Mouse (Mus musculus) CD8-positive naive resting alpha-beta T cell, adult 2 months (primary cell): ENCODE measurements around the gene Col20a1.

Source experiments
- DNase-seq, 2 experiments: peaks; one replicate each; pipeline ENCODE4 v3.0.0; 2022; ENCODE audit warnings: low read depth in 2 of 2, low spot score in 2 of 2

Gene Col20a1

DNA sequence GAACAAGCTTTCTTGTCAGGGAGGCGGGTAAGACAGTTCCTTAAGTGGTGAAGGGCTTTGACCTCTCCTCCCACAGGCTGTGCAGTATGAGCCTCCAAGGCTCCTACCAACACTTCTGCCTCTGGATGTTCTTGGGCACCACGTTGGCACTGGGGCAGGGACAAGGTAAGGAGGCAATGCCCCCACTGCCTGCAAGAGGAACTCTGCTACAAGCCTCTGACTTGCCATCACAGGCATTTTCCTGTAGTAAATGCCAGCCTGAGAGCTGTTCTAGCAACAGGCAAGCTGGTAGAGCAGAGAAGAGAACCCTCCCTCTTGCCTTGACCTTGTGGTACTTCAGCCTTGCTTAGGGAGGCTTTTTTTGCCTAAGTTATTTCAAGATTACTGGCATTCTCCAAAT, at the start of gene Col20a1:
Gene Col20a1 (plus strand): TSS at position 87 of the 400 bp plus-strand sequence.
- no peak for DNase-seq

DNA sequence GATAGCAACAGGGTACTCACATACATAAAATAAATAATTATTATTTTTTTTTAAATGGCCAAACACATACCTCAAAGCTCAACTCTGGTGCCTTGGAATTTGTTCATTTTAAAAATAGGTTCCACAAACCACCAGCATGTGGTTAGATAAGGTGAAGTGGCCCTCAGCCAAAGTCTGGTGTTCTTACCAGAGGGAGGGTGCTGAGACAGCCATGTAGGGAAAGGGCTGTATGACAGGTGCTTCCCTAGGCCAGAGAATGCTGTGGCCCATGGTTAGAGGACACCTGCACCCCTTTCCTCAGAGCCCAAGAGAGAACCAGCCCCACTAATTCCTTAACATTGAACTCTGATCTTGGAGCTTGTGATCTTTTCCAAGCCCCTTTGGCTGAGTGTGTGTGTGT, 46.1 kb upstream of the Col20a1 start:
- no peak for DNase-seq

DNA sequence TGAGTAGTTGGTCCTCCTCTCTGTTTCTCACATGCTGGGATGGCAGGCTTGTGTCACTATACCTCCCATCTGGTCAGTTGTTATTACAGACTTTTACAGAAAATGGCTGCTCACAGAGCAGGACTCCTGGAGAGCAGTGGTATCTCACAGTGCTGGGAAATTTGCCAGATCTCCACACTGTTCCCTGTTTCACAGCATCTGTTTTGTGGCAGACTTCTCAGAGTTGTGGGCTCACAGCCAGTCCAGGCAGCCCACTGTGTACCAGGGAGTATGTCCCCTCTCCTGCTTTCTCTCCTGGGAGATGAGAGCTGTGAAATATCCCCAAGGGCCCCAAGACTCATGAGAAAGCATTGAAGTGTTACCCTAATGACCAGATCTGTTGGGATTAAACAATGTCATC, 44.5 kb upstream of the Col20a1 start:
- no peak for DNase-seq

DNA sequence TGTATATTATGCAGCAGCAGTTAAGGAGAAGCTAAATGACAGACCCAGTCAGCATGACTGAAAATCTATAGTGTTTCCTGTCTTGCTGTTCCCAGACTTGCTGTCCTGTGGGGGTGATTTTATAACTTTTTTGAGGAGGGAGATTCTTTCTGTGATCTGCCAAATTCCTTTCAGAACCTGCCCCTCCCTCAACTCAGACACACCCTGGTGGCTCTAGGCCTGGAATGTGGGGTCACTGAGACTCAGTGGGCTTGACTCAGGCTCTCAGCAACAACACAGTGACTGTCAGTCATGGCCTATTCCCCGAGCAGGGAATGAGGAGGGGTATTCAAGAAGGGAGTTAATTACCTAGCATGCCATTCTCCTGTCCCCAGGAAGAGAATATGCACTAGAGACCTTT, 36.4 kb upstream of the Col20a1 start:
- no peak for DNase-seq

DNA sequence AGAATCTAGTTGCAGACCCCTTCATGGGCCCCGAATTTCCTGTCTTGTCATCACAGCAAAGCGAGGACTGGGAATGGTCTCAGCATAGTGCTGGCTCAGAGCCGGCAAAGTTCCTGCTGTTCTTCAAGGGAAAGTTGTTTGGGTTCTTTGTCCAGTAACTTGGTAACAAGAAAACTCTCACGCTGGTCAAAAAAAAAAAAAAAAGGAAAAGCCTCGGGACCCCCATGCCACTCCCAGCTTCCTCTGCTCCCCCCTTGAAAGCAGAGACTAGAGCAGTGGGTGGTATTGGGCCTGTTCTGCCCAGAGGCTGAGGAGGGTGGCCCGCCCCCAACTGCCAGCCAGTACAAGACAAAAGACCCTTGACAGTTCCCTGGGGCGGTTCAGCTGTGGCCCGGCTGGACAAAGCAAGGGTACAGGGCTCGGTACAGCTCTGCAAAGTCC, 33.6 kb upstream of the Col20a1 start:
- DNase-seq, result no peak

DNA sequence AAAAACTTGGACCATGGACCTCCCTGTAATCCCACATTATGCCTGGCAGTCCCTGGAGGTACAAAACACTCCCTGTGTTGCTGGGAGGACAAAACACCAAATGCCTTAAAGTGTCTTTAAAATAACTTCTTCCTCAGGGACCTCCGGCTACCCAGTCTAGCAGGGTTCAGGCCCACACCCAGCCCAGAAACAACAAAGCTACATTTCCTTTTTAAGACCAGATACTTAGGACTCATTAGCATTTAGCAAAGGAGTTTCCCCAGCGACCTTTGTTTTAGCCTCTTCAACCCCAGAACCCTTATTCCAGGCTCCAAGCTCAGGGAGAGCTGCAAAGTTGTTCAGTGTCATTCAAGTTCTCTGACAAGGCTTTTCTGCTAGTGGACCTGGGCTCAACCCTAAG, 32.7 kb upstream of the Col20a1 start:
- DNase-seq, result no peak

DNA sequence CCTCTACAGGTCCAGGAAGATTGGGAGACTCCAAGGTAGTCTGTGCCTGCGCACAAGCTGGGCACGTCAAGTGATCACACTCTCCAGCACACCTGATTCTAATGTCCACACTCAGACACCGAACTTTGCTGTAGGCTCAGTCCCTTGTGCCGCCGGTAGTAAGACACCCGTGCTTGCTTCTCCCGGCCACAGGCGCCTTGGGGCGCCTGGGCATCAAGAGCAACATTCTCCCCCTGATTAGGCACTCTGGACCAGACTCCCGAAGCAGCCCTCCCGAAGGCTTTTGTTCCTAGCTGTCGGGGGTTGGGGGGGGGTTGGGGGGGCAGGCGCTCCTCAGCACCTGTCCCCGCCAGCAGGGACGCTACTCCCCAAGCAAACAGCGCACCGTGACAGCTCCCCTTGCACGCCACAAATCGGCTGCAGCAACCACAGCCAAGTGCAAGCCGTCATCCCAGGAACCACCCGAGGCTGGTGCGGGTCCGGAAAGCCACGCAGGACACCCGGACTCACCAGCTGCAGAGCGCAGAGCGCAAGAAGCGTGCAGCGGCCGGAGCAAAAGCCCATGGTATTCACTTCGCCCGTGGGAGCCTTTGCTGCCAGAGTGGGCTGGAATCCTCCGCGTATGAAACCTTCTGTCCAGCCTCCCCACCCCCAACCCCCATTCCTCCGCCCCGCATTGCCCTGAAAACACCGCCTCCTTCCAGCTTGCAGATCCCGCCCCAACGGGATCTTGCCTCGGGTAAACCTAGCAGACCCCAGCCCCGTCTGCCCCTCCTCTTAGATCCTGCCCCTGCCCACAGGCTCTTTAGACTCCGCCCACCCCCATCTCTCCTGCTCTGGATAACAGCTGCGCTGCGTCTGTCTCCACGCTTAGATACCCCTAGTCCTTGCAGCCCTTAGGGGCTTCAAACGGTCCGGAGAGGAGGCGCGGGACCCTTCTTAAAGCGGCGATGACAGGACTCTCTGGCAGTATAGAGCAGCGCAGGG, 32.0 kb upstream of the Col20a1 start, which contains the start of gene Nkain4:
Gene Nkain4 (minus strand): TSS at position 639 of the 987 bp plus-strand sequence.
- no peak for DNase-seq

DNA sequence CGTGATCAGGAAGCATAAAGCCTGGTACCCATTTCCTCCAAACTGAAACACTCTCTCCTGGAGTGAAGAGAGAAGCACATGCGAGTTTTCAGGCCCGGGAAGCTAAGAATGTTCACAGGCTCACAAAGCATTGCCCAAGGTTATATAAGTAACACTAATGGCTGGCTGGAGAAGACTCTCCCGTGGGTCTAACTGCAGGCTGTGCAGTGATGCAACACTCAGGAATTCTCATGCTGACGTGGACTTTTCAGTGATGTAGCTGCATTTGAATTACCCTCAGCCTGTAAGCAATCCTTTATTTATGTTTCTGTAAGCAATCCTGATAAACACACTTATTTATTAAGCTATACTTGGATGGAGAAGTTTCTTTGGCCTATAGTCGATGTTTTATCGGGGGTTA, 26.7 kb upstream of the Col20a1 start:
- DNase-seq, result no peak

DNA sequence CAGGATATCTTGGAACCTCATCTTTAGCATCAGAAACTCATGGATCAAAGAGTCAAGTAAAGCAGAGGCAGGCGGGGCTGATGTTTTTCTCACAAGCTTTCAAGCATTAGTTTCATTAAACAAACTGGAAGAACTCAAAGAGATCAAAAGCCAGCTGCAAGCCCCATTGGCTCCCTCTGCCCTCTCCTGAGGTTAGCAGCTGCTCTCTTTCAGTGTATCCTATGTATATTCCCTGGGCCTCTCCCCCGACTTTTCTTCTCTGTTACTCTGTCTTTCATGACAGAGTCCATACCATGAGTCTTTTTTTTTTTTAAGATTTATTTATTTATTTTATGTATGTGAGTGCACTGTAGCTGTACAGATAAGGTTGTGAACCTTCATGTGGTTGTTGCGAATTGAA, 26.1 kb upstream of the Col20a1 start:
- DNase-seq, result no peak

DNA sequence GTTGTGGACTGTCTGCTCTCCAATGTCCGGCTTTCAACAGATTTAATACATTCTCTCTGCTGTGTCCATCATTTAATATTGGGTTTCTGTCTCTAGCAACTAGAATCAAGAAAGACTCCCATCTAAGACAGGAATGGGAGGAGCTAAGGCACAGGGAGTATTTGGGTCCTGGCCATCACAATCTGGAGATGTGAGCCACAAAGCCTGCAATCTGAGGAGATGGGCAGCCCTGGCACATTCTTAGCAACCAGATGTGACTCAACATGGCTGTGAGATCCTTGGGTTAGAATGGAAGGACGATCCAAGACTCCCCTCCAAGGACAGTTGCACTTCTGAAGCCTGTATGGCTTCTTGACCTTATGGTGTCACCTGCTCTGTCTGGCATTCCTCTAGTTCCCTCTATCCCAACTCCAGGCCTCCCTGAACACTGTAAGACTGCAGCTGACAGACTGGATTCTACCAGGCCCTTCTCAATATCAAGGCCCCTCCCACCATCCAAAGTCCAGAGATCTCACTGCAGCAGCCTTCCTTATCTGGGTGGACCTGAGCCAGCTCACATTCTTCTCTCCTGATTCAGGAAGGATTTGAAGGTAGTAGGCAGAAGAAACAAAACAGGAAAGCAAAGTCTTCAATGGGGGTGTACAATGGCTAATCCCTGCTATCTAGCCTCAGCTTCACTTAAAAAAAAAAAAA, 23.6 kb upstream of the Col20a1 start:
- no peak for DNase-seq

DNA sequence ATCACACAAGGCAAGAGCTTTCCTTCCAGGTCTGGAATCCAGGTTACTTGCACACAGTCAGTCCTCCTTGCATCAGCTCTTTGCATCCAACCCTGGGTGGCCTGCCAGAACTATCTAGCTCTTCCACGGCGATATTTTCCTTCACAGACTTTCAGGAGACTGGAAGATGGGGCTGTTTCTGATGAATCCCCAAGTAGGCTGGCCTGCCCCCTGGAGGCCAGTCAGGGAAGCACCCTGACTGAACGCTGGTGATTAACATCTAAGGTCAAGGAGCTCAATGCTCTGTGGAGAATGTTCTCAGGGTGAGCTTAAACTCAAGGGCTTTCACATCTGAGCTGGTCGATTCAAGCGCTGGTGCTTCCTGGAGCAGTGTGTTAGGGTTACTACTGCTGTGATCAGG, 22.4 kb upstream of the Col20a1 start:
- peak; percentile 59 to 73 for DNase-seq

DNA sequence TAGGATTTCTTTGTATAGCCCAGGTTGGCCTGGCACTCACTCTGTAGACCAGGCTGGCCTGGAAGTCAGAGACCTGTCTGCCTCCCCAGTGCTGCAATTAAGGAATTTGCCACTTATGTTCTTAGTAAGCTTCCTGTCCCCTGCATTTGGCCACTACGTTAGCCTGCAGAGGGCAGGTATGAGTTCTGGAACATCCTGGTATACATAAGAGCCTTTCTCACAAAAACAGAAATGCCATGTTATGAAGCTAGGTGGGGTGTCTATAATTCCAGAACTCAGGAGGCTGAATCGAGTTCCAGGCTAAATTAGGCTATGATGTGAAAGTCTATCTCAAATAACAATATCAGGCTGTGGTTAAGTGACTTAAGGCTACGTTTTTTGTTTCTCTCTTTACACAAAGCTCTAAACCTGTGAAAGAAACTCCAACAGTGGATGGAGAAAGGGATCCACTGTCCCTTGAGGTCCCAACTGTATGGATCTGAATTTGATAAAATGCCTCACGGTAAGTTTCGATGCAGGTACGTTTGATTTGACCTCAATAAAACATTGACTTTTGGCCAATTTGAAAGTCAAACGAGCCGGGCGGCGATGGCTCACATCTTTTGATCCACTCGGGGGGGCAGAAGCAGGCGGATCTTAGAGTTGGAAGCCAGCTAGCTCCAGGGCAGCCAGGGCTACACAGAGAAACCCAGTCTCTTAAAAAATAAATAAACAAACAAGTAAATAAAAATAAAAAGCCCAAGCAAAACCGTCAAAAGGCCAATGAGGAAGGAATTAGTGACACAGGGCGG, 20.0 kb upstream of the Col20a1 start:
- peak in 1 of 2 experiments; percentile 17 for DNase-seq

DNA sequence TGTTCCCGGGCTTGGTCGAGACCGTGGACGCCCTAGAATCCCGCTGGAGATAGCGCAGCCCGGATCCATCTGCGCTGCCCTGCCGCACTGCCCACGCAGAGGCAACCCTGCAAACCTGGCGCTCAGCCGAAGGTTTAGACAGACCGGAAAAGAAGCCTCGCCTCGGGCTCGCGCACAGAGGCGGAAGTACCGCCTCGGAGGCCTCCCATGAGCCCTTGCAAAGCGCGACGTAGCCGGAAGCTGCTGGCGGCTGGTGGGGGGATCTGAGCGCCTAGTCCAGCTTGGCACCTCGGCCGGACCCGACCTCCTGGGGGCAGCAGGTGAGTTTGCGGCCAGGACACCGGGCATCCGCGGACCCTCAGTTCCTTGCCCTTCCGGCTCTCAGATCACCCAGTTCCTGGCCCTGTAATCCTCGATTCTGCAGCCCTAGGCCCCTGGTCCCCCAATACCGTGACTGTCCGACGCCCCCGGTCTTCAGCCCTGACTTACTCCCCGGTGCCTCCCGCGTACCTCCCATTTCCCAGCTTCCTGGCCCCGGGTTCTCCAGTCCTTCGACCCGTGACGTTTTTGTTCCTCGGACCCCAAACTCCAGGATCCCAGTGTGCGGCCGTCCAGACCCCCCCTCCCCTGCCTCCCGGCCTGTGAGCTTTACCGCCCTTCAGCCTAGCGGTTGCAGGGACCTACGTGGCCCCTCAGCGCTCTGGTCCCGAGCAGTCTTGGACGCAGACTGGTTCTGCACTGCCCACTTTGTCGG, 19.1 kb upstream of the Col20a1 start, which contains the start of gene Arfgap1:
Gene Arfgap1 (plus strand): TSS at position 216 of the 754 bp plus-strand sequence.
- peak; percentile 77 to 83 for DNase-seq

DNA sequence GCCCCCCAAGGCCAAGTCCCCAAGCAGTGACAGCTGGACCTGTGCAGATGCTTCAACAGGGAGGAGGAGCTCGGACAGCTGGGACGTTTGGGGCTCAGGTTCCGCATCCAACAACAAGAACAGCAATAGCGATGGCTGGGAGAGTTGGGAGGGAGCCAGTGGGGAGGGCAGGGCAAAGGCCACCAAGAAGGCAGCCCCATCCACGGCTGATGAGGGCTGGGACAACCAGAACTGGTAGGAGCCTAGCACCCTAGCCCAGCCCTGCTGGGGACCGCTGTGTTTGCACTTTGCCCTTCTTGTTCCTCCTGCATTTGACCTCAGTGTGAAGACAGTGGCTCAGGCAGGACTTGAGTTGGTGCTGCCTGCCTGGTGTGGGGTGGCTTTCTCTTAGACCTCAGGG, 5.2 kb upstream of the Col20a1 start:
- DNase-seq, result no peak

DNA sequence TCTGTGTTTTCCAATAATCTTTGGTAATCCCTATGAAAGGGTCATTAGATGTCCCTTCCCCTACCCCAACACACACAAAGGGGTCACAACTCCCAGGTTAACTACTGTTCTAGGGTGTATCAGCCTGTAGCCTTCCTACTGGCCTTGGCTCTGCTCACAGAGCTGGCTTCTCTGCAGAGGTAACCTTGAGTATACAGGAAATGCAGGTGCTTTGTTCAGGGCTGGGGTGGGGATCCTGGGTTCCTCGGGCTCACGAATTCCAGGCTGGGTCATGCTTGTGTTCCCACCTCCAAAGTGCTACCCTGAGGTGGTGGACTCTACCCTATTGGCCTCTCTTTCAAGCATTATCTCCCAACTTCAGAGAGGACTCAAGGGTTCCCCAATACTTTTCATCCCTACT, 700 bp upstream of the Col20a1 start:
- DNase-seq, result no peak

DNA sequence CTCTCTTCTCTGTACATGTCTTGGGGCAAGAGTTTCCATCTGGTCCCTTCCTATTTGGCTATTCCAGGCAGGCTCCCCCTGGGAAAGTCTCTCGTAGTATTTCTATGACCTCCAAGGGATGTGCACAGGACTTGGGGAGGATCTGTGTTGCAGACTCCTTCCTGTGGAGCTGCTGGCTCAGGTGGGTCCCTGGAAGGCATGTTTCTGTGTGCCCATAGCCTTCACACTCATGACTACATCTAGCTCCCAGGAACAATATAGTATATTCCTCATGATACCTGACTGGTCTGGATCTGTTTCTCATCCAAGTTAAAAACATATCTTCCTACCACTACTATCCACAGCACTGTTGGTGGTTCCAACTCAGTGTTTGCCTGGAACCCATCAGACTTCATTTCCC, 666 bp downstream of the Col20a1 start:
- DNase-seq, result no peak

DNA sequence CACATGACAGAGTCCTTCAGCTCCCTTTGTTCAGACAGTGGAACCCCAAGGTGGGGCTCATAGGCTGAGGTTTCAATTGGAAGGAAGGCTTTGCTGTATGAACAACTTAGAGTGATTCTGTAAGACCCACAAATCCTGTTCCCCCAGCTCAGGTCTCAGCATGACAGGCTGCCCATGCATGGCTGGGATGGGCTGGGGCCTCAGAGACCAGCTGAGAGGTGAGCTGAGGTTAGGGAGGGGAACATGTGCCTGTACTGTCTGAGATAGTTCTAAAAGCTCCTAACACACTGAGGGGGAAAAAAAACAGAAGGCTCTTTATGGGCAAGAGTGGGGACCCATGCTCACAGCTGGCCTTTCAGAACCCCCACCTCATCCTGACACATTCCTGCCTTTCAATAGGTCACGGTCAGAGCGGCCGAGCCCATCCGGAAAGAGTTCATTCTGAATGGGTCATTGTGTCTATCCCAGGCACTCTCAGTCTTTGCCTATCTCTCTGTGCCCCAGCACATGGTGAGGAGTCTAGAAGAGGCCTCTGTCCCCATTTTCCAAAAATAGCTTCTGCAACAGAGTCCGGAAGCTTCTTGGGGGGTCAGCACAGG, 1.2 kb downstream of the Col20a1 start:
- no peak for DNase-seq

DNA sequence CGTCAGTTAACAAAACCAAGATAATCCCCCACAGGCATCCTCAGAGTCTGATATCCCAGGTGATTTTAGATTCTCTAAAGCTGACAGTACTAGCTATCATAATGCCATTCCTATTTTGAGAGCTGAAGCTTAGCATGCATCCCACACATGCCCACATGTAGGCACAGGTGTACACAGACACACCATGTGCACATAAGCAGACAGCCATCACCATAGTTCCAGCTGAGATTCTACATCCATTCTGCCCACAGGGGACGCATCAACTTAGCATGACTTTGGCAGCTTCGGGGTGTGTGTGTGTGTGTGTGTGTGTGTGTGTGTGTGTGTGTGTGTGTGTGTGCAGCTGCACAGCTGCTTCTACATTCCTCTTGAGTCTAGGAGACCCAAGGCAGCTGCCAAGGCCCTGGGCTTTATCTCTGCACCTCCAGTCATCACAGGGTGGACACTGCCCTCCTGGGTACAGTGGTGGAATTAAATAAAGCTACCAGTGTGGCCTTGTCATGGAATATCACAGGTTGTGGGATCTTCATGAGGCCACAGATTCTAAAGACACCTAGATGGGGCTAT, 2.1 kb downstream of the Col20a1 start:
- DNase-seq, result no peak

DNA sequence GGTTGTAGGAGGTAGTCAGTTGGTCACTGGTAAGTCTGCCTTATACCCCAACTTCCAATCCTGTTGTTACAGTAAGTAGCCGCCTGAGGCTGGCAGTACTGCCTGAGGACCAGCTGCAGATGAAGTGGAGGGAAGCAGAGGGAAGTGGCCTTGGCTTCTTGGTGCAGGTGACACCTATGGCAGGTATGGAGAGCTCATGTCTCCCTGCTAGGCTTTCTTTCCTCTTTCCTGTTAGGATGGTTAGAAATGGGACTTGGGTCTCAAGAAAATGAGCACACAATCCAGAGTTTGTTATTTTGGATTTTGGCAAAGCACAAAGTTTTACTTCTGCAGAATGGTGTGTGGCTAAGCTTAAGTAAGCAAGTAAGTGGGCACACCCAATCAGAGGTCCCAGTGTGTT, 2.6 kb downstream of the Col20a1 start:
- DNase-seq, result no peak

DNA sequence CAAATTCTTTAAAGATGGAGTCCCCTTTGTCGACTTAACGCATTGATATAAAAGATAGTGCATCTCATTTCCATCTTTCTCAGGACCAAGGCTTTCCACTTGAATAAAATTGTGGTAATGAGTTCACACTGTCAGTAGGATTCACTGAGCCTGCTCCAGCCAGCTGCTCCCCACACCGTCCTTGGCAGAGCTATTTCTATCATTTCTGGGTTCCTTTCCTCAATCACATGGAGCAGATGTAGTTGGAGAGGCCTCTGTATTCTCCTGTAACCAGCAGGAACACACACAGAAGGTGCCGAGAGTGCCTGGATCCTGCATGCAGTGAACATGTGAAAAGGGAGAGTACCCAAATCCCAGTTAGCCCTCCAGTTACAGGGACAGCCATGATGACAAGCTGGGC, 4.0 kb downstream of the Col20a1 start:
- DNase-seq, result no peak
